Mouse (Mus musculus) midbrain, embryonic 16.5 days (tissue): ENCODE results near the gene Tmem41a. TPM values are rescaled to one million over a fixed set of nuclear protein-coding genes. Genes with fewer than 3 reads are reported as not detected.
"Not testable (repeated sequence)": the region's sequence is repeated elsewhere in the genome, so short reads cannot be mapped to it uniquely, and the experiment has no call there.

Experiments
- ATAC-seq: fragments of 200-750 bp; cut with Nextera tagmentation; 2 replicates; pipeline ENCODE4 v1.8.0; 2017; ENCODE audit warnings: moderate TSS enrichment
- H3K27ac ChIP-seq: fragments of 300-500 bp; sonication (generic); 2 replicates; pipeline ENCODE4 v1.5.1; 2014; ENCODE audit warnings: mild to moderate bottlenecking, low read length, mixed read lengths
- H3K27me3 ChIP-seq: fragments of 300-500 bp; sonication (generic); 2 replicates; pipeline ENCODE4 v1.6.1; 2014; ENCODE audit warnings: low read depth, low read length, mixed read lengths; ENCODE audit not compliant: control insufficient read depth, insufficient read depth
- H3K36me3 ChIP-seq: fragments of 300-500 bp; sonication (generic); 2 replicates; pipeline ENCODE4 v1.6.1; 2014; ENCODE audit warnings: mild to moderate bottlenecking, low read length, moderate library complexity, mixed read lengths; ENCODE audit not compliant: control insufficient read depth, insufficient read depth
- H3K4me1 ChIP-seq: fragments of 300-500 bp; sonication (generic); 2 replicates; pipeline ENCODE4 v1.6.1; 2014; ENCODE audit warnings: mild to moderate bottlenecking, low read length, mixed read lengths; ENCODE audit not compliant: control insufficient read depth, insufficient read depth
- H3K4me2 ChIP-seq: fragments of 300-500 bp; sonication (generic); 2 replicates; pipeline ENCODE4 v1.6.1; 2014; ENCODE audit warnings: mild to moderate bottlenecking, low read length, mixed read lengths
- H3K4me3 ChIP-seq: fragments of 300-500 bp; sonication (generic); 2 replicates; pipeline ENCODE4 v1.5.1; 2014; ENCODE audit warnings: low read depth, mild to moderate bottlenecking, low read length, moderate library complexity, mixed read lengths
- H3K9ac ChIP-seq: fragments of 300-500 bp; sonication (generic); 2 replicates; pipeline ENCODE4 v1.6.1; 2014; ENCODE audit warnings: low read depth, low read length, mixed read lengths
- H3K9me3 ChIP-seq: fragments of 300-500 bp; sonication (generic); replicated peaks from 2 replicates; pipeline ENCODE4 v1.6.1; 2014; ENCODE audit warnings: mild to moderate bottlenecking, low read length, mixed read lengths; ENCODE audit not compliant: control insufficient read depth, poor library complexity, severe bottlenecking
- WGBS: fragments of 180-500 bp; shearing (Covaris S2); extraction: QIAGEN DNeasy Blood & Tissue Kit; methylation state at CpG from one replicate; pipeline ENCODE4 v1.1.7; 2014; 5-methylcytosine and 5-hydroxymethylcytosine counted together
- polyA plus RNA-seq: library from polyadenylated mRNA; unstranded; fragments of >200 nt; fragmentation: Nextera tagmentation; extraction: Ambion mirVana; gene quantifications from 2 replicates; pipeline ENCODE4 v1.2.1, GENCODE M21; 2015

Tmem41a gene
- polyA plus RNA-seq, 1 experiment from 2014 or later, result 42.2 TPM

DNA sequence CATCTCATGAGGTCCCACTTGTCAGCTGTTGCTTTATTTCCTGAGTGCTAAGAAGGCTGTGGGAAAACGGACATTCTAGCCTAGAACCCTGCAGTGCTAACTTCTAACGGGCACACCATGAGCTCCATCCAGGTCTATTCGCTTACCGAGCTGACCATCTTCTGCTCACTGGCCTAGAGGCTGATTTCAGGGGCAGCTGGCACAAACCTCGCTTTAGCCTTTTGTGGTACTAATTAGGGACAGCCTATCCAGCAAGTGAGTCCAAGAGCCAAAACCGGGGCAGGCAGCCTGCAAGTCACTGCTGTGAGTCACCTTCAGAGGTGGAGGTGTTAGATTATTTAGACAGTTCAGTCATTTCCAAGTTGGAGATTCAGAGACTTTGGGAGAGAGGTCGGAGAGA, 30.7 kb downstream of the Tmem41a start:
- 81% methylated on average over 7 of the region's 7 CpGs for WGBS
- H3K27ac ChIP-seq, result no peak overlapping the region
- no peak overlapping the region for H3K4me2 ChIP-seq
- no peaks in the 10 kb centered on the region for H3K27me3 ChIP-seq
- no peaks in the 10 kb centered on the region for H3K4me1 ChIP-seq
- no peaks in the 10 kb centered on the region for H3K9me3 ChIP-seq
- no peak overlapping the region for H3K9ac ChIP-seq
- peaks cover 30% of the 10 kb centered on the region for H3K36me3 ChIP-seq
- H3K4me3 ChIP-seq, result no peak overlapping the region
- no peak for ATAC-seq

DNA sequence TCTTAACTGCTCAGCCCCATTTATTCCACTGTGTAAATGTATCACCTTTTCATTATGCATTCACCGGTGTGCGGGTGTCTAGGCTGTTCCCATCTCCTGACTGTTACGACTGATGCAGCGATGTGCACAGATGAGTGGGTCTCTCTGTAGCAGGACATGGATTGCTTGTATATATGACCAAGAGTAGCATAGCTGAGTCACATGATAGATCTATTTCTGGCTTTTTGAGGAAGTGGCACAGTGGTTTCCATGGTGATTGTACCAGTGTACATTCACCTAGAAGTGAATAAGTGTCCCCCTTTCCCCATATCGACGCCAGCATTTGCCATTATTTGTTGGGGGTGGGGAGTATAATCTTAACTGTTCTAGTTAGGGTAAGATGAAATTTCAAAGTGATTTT, 34.0 kb downstream of the Tmem41a start:
- no peak overlapping the region for H3K9ac ChIP-seq
- no peaks in the 10 kb centered on the region for H3K27me3 ChIP-seq
- H3K27ac ChIP-seq, result no peak overlapping the region
- 88% methylated on average over 6 of the region's 6 CpGs for WGBS
- no peak overlapping the region for H3K4me2 ChIP-seq
- peaks cover 34% of the 10 kb centered on the region for H3K36me3 ChIP-seq
- H3K9me3 ChIP-seq, result no peaks in the 10 kb centered on the region
- no peaks in the 10 kb centered on the region for H3K4me1 ChIP-seq
- H3K4me3 ChIP-seq, result no peak overlapping the region
- ATAC-seq, result peak; percentile 21; the same call in 1 of the 2 replicates

DNA sequence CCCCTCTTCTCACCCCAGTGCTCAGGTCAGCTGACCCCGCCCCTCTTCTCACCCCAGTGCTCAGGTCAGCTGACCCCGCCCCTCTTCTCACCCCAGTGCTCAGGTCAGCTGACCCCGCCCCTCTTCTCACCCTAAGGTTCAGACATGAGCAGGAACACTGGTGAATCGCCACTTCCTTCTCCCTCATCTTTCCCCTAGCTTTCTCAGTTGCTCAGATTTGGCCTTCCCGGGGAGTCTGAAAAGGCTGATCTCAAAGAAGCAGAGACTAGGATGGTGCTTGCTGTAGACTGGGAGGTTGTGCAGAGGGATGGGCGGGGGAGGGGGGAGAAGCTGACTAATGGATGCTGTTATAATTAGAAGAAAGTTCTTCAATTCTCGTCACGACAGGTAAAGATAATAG, 38.4 kb downstream of the Tmem41a start:
- ATAC-seq, H3K27ac ChIP-seq, H3K9ac ChIP-seq, H3K27me3 ChIP-seq, H3K4me3 ChIP-seq, H3K9me3 ChIP-seq, H3K4me1 ChIP-seq, H3K4me2 ChIP-seq: not testable (repeated sequence)
- H3K36me3 ChIP-seq, result peaks cover 14% of the 10 kb centered on the region
- 34% methylated on average over 6 of the region's 8 CpGs for WGBS

DNA sequence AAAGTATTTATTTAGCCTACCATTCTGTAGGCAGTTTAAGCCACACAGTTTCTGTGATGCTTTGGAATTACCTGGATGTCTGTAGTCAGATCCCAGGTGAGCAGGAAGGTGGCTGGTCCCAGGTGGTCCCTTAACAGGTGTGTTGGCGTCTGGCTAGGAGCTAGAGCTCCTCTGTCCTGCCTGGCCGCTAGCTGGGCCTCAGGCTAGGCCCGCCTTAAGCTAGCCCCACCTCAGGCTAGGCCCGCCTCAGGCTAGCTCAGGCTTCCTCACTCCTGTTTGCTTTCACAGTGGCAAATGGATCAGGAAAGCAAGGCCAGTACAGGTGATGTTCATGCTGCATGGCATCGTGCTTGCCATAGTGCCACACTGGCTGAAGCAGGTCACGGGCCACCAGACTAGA, 40.5 kb downstream of the Tmem41a start:
- Histone ChIP-seq H3K27ac (no peak overlapping the region), H3K9ac (no peak overlapping the region), H3K4me2 (no peak overlapping the region), H3K27me3 (no peaks in the 10 kb centered on the region), H3K9me3 (no peaks in the 10 kb centered on the region), H3K4me3 (no peak overlapping the region), H3K4me1 (no peaks in the 10 kb centered on the region), H3K36me3 (peaks cover 14% of the 10 kb centered on the region)
- ATAC-seq, result 0 out of 2 replicates have a peak, but pooled peaks have one; percentile 42
- WGBS, result 93% methylated on average over 6 of the region's 6 CpGs

DNA sequence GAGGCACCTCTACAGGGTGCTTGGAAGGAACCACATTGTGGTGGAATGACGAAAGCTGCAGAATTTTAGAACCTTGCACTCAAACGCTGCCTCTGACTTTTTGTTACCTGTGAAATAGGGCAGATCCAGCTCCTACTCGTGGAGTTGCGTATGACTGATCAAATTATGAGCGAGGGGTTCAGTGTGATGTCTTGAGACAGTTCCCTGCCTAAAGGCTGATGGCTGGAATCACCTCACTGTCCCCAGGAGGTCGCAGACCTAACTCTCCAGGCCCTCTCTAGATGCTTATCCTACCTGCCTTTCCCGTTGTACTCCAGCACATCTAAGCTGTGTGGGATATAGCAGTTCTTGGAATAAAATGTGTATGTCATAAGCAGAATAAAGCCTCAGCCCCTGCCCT, 41.4 kb downstream of the Tmem41a start:
- no peak overlapping the region for H3K4me3 ChIP-seq
- H3K27me3 ChIP-seq, result no peaks in the 10 kb centered on the region
- peaks cover 11% of the 10 kb centered on the region for H3K36me3 ChIP-seq
- no peak overlapping the region for H3K9ac ChIP-seq
- no peak overlapping the region for H3K27ac ChIP-seq
- WGBS, result 92% methylated on average over 7 of the region's 7 CpGs
- H3K4me2 ChIP-seq, result no peak overlapping the region
- H3K9me3 ChIP-seq, result no peaks in the 10 kb centered on the region
- H3K4me1 ChIP-seq, result no peaks in the 10 kb centered on the region
- ATAC-seq, result no peak

DNA sequence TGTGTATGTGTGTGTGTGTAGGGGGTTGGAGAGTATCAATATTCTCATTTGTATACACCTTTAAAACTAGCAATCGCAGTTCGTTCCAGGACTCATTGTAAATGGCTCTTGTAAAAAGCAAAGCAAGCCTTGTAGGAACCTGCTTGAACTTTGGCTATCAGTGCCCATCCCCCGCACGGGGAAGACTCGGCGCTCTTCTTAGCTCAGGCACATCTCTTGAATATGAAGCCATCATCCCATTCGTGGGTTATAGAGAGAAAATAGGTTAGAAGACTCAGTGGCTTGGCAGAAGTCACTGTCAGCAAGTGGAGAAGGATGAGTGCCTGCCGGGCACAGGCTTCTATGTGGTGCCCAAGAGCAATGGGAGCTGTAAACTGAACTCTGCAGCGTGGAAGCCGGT, 42.7 kb downstream of the Tmem41a start:
- H3K9ac ChIP-seq, result no peak overlapping the region
- no peaks in the 10 kb centered on the region for H3K27me3 ChIP-seq
- H3K4me2 ChIP-seq, result no peak overlapping the region
- H3K4me3 ChIP-seq, result no peak overlapping the region
- peaks cover 8% of the 10 kb centered on the region for H3K36me3 ChIP-seq
- WGBS, result 88% methylated on average over 10 of the region's 10 CpGs
- no peak overlapping the region for H3K27ac ChIP-seq
- ATAC-seq, result no peak
- H3K9me3 ChIP-seq, result no peaks in the 10 kb centered on the region
- no peaks in the 10 kb centered on the region for H3K4me1 ChIP-seq

DNA sequence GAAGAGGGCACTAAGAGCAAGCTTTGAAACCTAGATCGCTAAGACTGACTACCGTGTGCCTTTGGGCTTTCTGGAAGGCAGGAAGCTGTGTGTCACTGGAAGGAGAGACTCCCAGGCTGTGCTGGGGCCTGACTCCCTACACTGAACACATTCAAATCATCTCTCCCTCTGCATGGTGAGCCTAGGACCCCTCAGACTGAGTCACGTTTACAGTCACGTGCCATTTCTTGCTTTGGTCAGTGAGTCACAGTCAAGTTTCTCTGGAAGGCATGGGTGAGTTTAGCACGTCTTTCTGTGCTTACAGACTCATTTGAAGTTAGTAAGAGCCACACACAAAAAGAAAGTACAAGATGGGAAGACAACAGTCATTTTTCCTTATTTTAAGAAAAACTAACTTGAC, 46.1 kb downstream of the Tmem41a start:
- Histone ChIP-seq H3K4me1 (no peaks in the 10 kb centered on the region), H3K27ac (no peak overlapping the region), H3K4me3 (no peak overlapping the region), H3K9me3 (no peaks in the 10 kb centered on the region), H3K9ac (no peak overlapping the region), H3K4me2 (no peak overlapping the region), H3K27me3 (no peaks in the 10 kb centered on the region), H3K36me3 (peaks cover 8% of the 10 kb centered on the region)
- WGBS, result 81% methylated on average over 5 of the region's 5 CpGs
- no peak for ATAC-seq

DNA sequence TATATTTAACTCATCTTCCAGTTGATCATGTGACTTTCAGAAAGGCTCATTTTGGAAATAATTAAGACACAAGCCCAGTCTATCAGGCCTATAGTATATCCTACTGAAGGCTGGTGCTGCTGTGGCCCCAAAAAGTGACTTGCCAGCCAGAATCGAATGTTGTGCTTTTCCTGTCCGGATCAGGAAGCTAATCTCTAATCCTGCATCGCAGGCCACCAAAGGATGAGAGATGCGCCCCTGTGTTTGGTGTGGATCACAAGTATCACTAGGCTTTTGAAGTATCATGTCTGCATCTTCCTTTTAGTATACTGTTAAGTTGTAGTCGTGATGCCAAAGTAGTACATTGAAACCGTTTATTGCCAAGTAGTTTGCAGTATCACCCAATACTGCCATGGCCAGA, 53.5 kb downstream of the Tmem41a start:
- Histone ChIP-seq H3K4me2 (no peak overlapping the region), H3K4me3 (no peak overlapping the region), H3K4me1 (no peaks in the 10 kb centered on the region), H3K27ac (no peak overlapping the region), H3K9me3 (no peaks in the 10 kb centered on the region), H3K27me3 (no peaks in the 10 kb centered on the region), H3K36me3 (peaks cover 11% of the 10 kb centered on the region; the same call in 1 of the 2 replicates), H3K9ac (no peak overlapping the region)
- 91% methylated on average over 6 of the region's 6 CpGs for WGBS
- no peak for ATAC-seq

DNA sequence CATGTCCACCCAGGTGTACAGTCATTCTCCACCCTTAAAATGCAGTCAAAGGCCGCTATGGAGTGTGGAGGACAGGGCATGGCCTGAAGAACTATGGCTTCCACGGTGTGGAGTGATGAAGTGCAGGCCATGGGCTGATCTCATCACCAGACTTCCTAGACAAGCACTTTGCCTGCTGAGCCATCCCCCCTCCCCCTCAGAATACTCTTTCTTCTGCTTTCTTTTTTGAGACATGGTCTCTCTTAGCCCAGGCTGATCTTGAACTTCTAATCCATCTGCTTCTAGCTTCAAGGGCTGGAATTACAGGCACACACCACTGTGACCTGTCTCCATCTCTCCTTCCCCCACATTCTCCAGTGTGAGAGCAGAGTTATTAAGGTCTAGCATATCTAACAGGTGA, 59.8 kb downstream of the Tmem41a start:
- H3K4me2 ChIP-seq, result no peak overlapping the region
- ATAC-seq, result no peak
- no peak overlapping the region for H3K9ac ChIP-seq
- H3K4me3 ChIP-seq, result no peak overlapping the region
- H3K27me3 ChIP-seq, result no peaks in the 10 kb centered on the region
- 93% methylated on average over 2 of the region's 2 CpGs for WGBS
- no peaks in the 10 kb centered on the region for H3K4me1 ChIP-seq
- peaks cover 8% of the 10 kb centered on the region; the same call in 1 of the 2 replicates for H3K36me3 ChIP-seq
- H3K9me3 ChIP-seq, result no peaks in the 10 kb centered on the region
- no peak overlapping the region for H3K27ac ChIP-seq
